Mouse (Mus musculus) liver, adult 2 months (tissue): ENCODE measurements around the gene Ptprn.

Experiments used
- CTCF ChIP-seq: fragments of 200-500 bp; IDR thresholded peaks from 2 replicates; pipeline ENCODE4 v1.5.1; 2011; ENCODE audit warnings: low read depth, low read length, control low read depth
- POLR2A ChIP-seq: fragments of 200-500 bp; IDR thresholded peaks from 2 replicates; pipeline ENCODE4 v1.6.1; 2011; ENCODE audit warnings: low read length, control low read depth; ENCODE audit not compliant: insufficient read depth; ENCODE audit errors: extremely low read depth

- TF ChIP-seq CTCF: no peak
- no peak for TF ChIP-seq POLR2A
Observed at GRCm38 (mm10) chr1:75290582-75290981, 26.3 kb upstream of the Ptprn start.
